Mouse (Mus musculus) stomach, embryonic 15.5 days (tissue): ENCODE measurements around the gene Sept10. TPM values are rescaled to one million over a fixed set of nuclear protein-coding genes. Genes with fewer than 3 reads are reported as not detected.

ENCODE experiments used
- ATAC-seq: fragments of 200-750 bp; cut with Nextera tagmentation; 2 replicates; pipeline ENCODE4 v1.8.0; 2017; ENCODE audit warnings: low read depth, moderate number of reproducible peaks, moderate TSS enrichment; ENCODE audit not compliant: insufficient read depth, low FRiP score
- H3K27ac ChIP-seq: fragments of 300-500 bp; sonication (generic); 2 replicates; pipeline ENCODE4 v1.5.1; 2015; ENCODE audit warnings: mild to moderate bottlenecking, inconsistent platforms
- H3K27me3 ChIP-seq: fragments of 300-500 bp; sonication (generic); replicated peaks from 2 replicates; pipeline ENCODE4 v1.6.1; 2015; ENCODE audit warnings: inconsistent platforms
- H3K36me3 ChIP-seq: fragments of 300-500 bp; sonication (generic); 2 replicates; pipeline ENCODE4 v1.6.1; 2015; ENCODE audit warnings: inconsistent platforms
- H3K4me1 ChIP-seq: fragments of 300-500 bp; sonication (generic); 2 replicates; pipeline ENCODE4 v1.6.1; 2015; ENCODE audit warnings: inconsistent platforms
- H3K4me2 ChIP-seq: fragments of 300-500 bp; sonication (generic); 2 replicates; pipeline ENCODE4 v1.6.1; 2015; ENCODE audit warnings: mild to moderate bottlenecking, inconsistent platforms
- H3K4me3 ChIP-seq: fragments of 300-500 bp; sonication (generic); replicated peaks from 2 replicates; pipeline ENCODE4 v1.5.1; 2015; ENCODE audit warnings: inconsistent platforms
- H3K9ac ChIP-seq: fragments of 300-500 bp; sonication (generic); 2 replicates; pipeline ENCODE4 v1.6.1; 2015; ENCODE audit warnings: inconsistent platforms
- H3K9me3 ChIP-seq: fragments of 300-500 bp; sonication (generic); 2 replicates; pipeline ENCODE4 v1.6.1; 2016; ENCODE audit warnings: inconsistent platforms
- WGBS: fragments of 180-500 bp; shearing (Covaris S2); methylation state at CpG from one replicate; pipeline ENCODE4 v1.1.7; 2015; 5-methylcytosine and 5-hydroxymethylcytosine counted together
- polyA plus RNA-seq: library from polyadenylated mRNA; unstranded; fragments of >200 nt; fragmentation: Nextera tagmentation; extraction: Ambion mirVana; gene quantifications from 2 replicates; pipeline ENCODE4 v1.2.1, GENCODE M21; 2015

Gene Sept10
- polyA plus RNA-seq, 1 experiment from 2014 or later, result 41.7 TPM

DNA sequence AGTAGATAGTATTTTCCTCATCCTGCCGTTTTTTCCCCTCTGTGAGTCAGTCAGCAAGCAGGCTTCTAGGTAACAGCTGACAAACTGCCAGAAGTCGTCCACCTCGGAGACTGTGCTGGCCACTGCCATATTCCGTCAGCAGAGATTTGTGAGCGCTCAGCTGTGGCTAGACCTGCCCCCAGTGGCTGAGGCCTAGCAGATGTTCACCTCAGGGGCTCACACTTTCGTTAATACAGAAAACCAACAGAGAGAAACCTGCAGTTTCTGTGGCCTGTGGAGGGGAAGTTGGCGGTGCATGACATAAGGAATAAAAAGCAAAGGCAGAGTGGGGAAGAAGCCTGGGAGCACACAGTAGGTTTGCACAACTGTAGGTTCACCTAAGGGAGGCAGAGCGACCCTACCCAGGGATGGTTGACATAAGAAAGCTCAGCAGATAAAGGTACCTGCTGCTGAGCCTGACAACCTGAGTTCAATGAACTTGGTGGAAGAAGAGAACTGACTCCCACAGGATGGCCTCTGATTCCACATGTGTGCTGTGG is 32.0 kb upstream of the Sept10 start:
- Histone ChIP-seq H3K27ac (no peak overlapping the region), H3K4me1 (0 out of 2 replicates have a peak, but pooled peaks cover 10% of the 10 kb centered on the region), H3K9ac (no peak overlapping the region), H3K9me3 (no peaks in the 10 kb centered on the region), H3K4me3 (no peak overlapping the region), H3K4me2 (no peak overlapping the region), H3K36me3 (no peaks in the 10 kb centered on the region), H3K27me3 (no peaks in the 10 kb centered on the region)
- 76% methylated on average over 8 of the region's 8 CpGs for WGBS
- ATAC-seq, result no peak

GRCm38 (mm10) chr10:59252396-59252795 is 30.7 kb upstream of the Sept10 start:
- 26% methylated on average over 8 of the region's 8 CpGs for WGBS

DNA sequence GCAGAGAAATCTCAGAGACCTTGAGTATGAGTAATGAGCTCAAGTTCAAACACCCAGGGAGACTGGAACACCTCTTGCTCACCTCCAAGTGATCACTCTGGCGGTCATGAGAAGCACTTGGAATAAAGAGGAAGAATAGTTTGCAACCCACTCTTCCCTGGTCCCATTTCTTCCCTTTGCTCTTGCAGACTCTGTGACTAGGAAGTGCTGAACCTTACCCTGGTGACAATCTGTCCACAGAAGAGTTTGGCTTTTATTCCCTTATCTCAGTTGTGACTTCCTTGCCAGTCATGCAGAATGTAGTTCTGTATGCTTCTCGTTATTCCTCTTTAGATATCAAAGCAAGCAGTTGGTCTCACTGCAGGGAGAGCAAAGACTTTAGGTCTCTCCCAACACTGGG is 30.3 kb upstream of the Sept10 start:
- Histone ChIP-seq H3K9ac (no peak overlapping the region), H3K27me3 (no peaks in the 10 kb centered on the region), H3K36me3 (no peaks in the 10 kb centered on the region), H3K4me2 (no peak overlapping the region), H3K4me1 (0 out of 2 replicates have a peak, but pooled peaks cover 10% of the 10 kb centered on the region), H3K9me3 (no peaks in the 10 kb centered on the region), H3K4me3 (no peak overlapping the region), H3K27ac (no peak overlapping the region)
- WGBS, result 40% methylated on average over 2 of the region's 2 CpGs
- ATAC-seq, result no peak

More at GRCm38 (mm10) chr10:59252396-59252795, 30.7 kb upstream of the Sept10 start:
- ATAC-seq, result no peak
- no peaks in the 10 kb centered on the region for H3K27me3 ChIP-seq
- no peak overlapping the region for H3K4me2 ChIP-seq
- H3K36me3 ChIP-seq, result no peaks in the 10 kb centered on the region
- no peaks in the 10 kb centered on the region for H3K9me3 ChIP-seq
- H3K4me3 ChIP-seq, result no peak overlapping the region
- no peak overlapping the region for H3K9ac ChIP-seq
- 0 out of 2 replicates have a peak, but pooled peaks cover 10% of the 10 kb centered on the region for H3K4me1 ChIP-seq
- no peak overlapping the region for H3K27ac ChIP-seq

DNA sequence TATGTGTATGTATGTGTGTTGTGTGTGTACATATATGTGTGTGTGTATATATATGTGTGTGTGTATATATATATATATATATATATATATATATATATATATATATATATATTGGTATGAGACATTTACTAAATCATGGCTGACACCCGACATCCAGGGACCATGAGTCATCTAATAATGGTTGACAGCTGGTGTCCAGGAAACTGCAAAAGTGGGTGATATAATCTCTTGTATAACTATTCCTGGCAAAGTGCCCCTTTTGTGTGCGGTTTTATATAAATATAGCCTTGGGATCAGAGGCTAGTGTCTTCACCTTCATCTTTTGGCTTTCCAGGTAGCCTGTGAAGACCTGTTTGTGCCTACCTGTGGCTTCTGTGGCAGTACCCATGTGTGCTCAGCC is 29.0 kb upstream of the Sept10 start:
- ATAC-seq, result no peak
- Histone ChIP-seq H3K9ac (no peak overlapping the region), H3K36me3 (no peaks in the 10 kb centered on the region), H3K4me2 (no peak overlapping the region), H3K27ac (no peak overlapping the region), H3K4me3 (no peak overlapping the region), H3K4me1 (0 out of 2 replicates have a peak, but pooled peaks cover 10% of the 10 kb centered on the region), H3K27me3 (no peaks in the 10 kb centered on the region), H3K9me3 (no peaks in the 10 kb centered on the region)
- WGBS, result 56% methylated on average over 2 of the region's 2 CpGs

DNA sequence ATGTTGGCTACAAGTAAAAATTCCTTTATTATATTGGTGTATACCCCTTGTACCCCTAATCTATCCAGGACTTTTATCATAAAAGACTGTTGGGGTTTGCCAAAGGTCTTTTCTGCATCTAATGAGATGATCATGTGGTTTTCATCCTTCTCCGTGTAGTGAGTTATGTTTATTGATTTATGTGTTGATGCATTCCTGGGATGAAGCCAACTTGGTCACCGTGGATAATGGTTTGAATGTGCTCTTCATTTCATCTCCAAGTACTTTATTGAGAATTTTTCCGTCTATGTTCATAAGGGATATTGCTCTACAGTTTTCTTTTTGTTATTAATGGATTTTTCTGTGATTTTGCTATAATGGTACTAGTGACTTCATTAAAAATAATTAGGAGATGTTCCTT is 27.9 kb upstream of the Sept10 start:
- no peak overlapping the region for H3K4me3 ChIP-seq
- H3K36me3 ChIP-seq, result no peaks in the 10 kb centered on the region
- WGBS, result 57% methylated on average over 3 of the region's 3 CpGs
- no peak overlapping the region for H3K4me2 ChIP-seq
- no peak overlapping the region for H3K27ac ChIP-seq
- H3K27me3 ChIP-seq, result no peaks in the 10 kb centered on the region
- H3K9me3 ChIP-seq, result no peaks in the 10 kb centered on the region
- ATAC-seq, result no peak
- H3K9ac ChIP-seq, result no peak overlapping the region
- H3K4me1 ChIP-seq, result 0 out of 2 replicates have a peak, but pooled peaks cover 6% of the 10 kb centered on the region

DNA sequence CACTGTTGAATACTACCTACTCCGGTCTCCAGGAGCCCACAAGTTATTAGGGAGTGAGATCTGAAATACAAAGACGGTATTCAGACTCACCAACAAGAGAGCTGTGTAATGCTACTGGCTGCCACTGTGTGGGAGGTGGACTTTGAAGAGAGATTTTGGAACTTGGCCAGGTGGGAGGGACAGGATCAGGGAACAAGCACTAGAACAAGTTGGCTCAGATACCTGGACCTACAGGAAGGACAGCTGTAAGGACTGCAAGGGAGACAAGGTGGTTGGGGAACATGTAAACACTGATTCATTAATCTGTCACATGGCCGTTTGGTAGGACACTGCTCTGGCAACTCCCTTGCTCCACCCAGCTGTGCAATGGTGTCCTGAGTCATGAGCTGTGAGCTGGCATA is 19.5 kb upstream of the Sept10 start:
- Histone ChIP-seq H3K4me2 (no peak overlapping the region), H3K9ac (no peak overlapping the region), H3K27me3 (no peaks in the 10 kb centered on the region), H3K36me3 (no peaks in the 10 kb centered on the region), H3K4me1 (no peaks in the 10 kb centered on the region), H3K27ac (peak overlapping the region; percentile 68), H3K4me3 (no peak overlapping the region), H3K9me3 (no peaks in the 10 kb centered on the region)
- 41% methylated on average over 3 of the region's 3 CpGs for WGBS
- ATAC-seq, result peak; percentile 83

DNA sequence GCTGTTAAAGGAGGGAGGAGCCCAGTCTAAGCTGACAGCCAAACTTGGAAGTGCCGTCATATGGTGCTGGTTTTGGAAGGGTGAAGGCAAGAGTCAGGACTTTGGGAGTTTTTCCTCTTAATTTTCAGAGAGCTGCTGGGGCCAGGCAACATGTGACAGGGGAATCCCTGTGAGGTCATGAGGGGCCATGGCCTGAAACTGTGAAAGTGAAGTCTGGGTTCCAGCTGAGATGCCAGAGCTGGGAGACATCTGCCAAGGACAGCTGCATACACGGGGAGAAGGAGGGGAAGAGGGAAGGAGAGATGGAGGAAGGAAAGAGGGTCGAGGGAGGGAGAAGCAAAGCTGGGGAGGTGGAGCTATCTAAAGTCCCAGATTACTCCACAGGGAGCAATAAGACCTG is 16.1 kb upstream of the Sept10 start:
- Histone ChIP-seq H3K36me3 (no peaks in the 10 kb centered on the region), H3K4me3 (no peak overlapping the region), H3K27me3 (no peaks in the 10 kb centered on the region), H3K4me1 (peaks cover 3% of the 10 kb centered on the region; the same call in 1 of the 2 replicates), H3K9me3 (no peaks in the 10 kb centered on the region), H3K9ac (no peak overlapping the region), H3K4me2 (no peak overlapping the region), H3K27ac (no peak overlapping the region)
- WGBS, result 33% methylated on average over 3 of the region's 3 CpGs
- no peak for ATAC-seq

DNA sequence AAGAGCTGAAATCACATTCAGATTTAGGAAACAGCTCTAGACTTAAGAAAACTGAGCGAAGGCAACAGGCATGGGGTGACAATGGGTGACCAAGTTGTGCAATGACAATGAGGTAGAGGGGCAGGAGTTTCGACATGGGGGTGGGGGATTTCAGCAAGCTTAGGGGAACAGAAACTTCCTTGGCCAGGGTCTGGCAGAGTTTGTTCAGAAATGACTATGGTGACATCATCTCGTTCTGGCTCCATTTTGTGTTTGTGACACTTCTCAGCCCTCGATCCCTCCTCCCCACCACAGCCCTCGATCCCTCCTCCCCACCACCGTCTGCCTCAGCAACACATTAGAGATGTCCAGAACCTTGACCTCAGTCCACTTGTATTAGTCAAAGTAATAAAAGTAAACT is 14.8 kb upstream of the Sept10 start:
- H3K36me3 ChIP-seq, result no peaks in the 10 kb centered on the region
- H3K9me3 ChIP-seq, result no peaks in the 10 kb centered on the region
- H3K4me2 ChIP-seq, result no peak overlapping the region
- no peaks in the 10 kb centered on the region for H3K27me3 ChIP-seq
- ATAC-seq, result no peak
- no peak overlapping the region for H3K9ac ChIP-seq
- H3K27ac ChIP-seq, result no peak overlapping the region
- H3K4me3 ChIP-seq, result no peak overlapping the region
- peaks cover 3% of the 10 kb centered on the region; the same call in 1 of the 2 replicates for H3K4me1 ChIP-seq
- WGBS, result 72% methylated on average over 6 of the region's 6 CpGs

DNA sequence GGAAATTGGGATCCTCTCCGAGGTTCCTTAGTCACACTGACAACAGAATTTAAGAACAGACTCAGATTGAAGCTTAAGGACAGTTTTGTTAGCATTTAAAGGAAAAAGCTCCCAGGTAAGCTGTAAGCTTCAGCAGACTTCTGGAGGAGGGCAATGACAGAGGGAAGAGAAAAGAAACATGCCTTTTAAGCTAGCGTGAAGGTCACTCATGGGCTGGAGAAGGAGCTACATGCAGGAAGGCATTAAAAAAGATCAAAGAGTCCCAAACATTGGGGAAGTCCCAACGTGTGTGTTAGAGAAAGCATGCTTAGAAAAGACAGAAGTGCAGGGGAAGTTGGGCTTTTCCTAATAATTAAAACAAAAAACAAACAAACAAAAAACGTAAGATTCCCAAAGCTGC is 14.2 kb upstream of the Sept10 start:
- no peak overlapping the region for H3K4me2 ChIP-seq
- ATAC-seq, result no peak
- 53% methylated on average over 4 of the region's 4 CpGs for WGBS
- H3K9ac ChIP-seq, result no peak overlapping the region
- H3K4me3 ChIP-seq, result no peak overlapping the region
- no peaks in the 10 kb centered on the region for H3K27me3 ChIP-seq
- H3K36me3 ChIP-seq, result no peaks in the 10 kb centered on the region
- no peak overlapping the region for H3K27ac ChIP-seq
- H3K4me1 ChIP-seq, result peaks cover 3% of the 10 kb centered on the region; the same call in 1 of the 2 replicates
- H3K9me3 ChIP-seq, result no peaks in the 10 kb centered on the region

DNA sequence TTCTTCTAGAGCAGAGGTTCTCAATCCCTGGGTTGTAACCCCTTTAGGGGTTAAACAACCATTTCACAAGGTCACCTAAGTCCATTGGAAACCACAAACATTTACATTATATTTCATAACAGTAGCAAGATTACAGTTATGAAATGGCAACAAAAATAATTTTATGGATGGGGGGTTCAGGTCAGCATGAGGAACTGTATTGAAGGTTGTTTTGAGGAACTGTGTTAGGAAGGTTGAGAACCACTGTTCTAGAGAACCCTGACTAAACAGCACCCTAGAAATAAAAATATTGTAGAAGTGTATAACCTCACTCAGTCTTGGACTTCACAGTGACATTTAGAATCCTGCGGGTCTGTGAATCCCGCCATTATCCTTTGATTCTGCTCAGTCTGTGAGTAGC is 13.6 kb upstream of the Sept10 start:
- H3K9me3 ChIP-seq, result no peaks in the 10 kb centered on the region
- H3K27ac ChIP-seq, result no peak overlapping the region
- no peak overlapping the region for H3K9ac ChIP-seq
- H3K4me1 ChIP-seq, result peaks cover 3% of the 10 kb centered on the region; the same call in 1 of the 2 replicates
- no peak overlapping the region for H3K4me2 ChIP-seq
- no peak overlapping the region for H3K4me3 ChIP-seq
- H3K36me3 ChIP-seq, result no peaks in the 10 kb centered on the region
- 88% methylated on average over 2 of the region's 2 CpGs for WGBS
- H3K27me3 ChIP-seq, result no peaks in the 10 kb centered on the region
- no peak for ATAC-seq

DNA sequence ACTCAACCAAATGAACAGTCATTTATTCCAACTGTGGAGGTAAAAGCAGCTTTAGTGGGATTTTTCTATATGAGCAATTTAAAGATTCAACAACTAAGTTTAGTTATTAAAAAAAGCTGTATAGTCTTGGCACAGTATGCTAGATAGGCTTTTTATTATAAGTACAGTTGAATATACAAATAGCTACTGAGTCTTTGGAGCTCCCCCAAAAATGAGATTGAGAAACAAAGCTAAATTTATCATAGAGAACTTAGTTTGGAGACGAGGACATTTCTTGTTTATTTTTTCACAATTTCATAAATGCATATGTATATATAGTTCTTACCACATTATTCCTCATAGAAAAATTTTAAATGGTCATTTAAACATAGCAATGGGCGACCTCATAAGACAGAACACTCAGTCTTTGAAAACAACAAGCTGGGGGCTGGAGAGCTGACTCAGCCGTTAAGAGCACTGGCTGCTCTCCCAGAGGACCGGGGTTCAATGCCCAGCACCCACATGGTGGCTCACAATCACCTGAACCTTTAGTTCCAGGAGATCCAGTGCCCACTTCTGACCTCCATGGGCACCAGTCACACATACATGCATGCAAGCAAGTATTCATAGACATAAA is 7.7 kb upstream of the Sept10 start:
- 53% methylated on average over 4 of the region's 4 CpGs for WGBS
- Histone ChIP-seq H3K4me2 (no peak overlapping the region), H3K27ac (no peak overlapping the region), H3K9me3 (no peaks in the 10 kb centered on the region), H3K36me3 (no peaks in the 10 kb centered on the region), H3K4me3 (no peak overlapping the region), H3K27me3 (no peaks in the 10 kb centered on the region), H3K4me1 (peaks cover 6% of the 10 kb centered on the region; the same call in 1 of the 2 replicates), H3K9ac (no peak overlapping the region)
- no peak for ATAC-seq

DNA sequence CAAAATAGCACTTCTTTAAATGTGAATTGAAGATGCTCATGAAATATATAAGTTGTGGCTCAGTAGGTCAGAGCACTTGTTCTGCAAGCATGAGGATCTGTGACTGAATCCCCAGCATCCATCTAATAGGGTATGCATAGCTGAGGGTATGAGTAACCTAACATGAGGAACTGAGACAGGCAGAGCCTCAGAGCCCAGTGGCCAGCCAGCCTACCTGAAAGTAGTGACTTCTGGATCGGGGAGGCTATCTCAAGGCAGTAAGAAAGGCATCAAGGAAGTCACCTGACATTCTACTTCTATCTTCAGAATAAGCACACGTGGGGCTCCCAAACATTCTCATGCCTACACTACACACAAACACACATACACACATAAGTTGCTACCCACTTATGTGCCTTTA is 3.5 kb upstream of the Sept10 start:
- Histone ChIP-seq H3K9ac (no peak overlapping the region), H3K27me3 (no peaks in the 10 kb centered on the region), H3K4me2 (0 out of 2 replicates have a peak overlapping the region, but pooled peaks have one; percentile 16), H3K4me3 (no peak overlapping the region), H3K36me3 (no peaks in the 10 kb centered on the region), H3K27ac (no peak overlapping the region), H3K9me3 (no peaks in the 10 kb centered on the region), H3K4me1 (peaks cover 13% of the 10 kb centered on the region)
- WGBS, result 81% methylated on average over 2 of the region's 2 CpGs
- ATAC-seq, result no peak
